Mouse (Mus musculus): ENCODE data around the gene Ptpn6.

Gene Ptpn6

DNA sequence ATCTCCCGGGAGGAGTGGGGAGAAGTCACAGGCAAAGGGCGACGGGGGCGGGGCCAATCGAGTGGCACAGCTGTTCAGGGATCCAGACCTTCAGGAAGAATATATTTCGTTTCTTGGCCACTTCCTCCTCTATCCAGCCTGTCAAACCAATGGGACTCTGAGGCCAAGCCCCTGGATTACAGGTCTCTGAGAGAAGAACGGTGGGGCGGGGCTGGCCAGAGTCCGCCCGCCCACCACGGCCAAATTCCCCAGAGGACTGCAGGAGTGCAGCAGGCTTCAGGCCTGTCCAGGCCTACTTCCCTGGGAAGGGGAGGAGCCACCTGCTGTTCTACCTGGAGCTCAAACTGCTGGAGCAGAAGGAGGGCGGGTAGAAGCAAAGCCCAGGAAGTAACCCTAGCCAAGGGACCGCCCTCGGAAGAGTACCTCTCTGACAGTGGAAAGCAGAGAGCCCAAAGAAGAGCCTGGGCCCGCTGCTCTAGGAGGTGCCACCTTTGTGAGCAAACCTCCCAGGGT, at the start of gene Ptpn6:
Gene Ptpn6, minus strand, starts transcription at position 204 of the 513 bp plus-strand sequence.
- DNase-seq (ENCODE audit: inconsistent age in 2 of 2, low spot score in 1 of 2), result peak in 1 of 2 experiments; percentile 68

DNA sequence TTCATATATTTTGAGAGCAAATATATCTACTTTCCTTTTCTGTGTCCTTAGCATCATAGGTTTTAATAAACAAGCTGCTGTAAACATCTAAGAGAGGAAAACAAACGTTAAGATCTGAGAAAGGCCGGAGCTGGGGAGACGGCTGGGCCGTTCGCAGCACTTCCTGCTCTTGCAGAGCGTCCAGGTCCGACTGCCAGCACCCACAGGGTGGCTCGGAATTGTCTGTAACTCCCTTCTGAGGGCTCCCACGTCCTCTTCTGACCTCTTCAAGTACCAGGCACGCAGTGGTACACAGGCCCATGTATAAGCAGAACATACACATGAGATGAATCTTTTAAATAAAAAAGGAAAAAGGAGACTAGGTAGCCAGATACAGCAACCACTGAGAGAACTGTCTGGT, 49.2 kb upstream of the Ptpn6 start:
- no peak for DNase-seq (ENCODE audit: inconsistent age in 2 of 2, low spot score in 1 of 2)

GRCm38 (mm10) chr6:124786756-124787420, 48.4 kb upstream of the Ptpn6 start:
- DNase-seq (ENCODE audit: inconsistent age in 2 of 2, low spot score in 1 of 2), result no peak

DNA sequence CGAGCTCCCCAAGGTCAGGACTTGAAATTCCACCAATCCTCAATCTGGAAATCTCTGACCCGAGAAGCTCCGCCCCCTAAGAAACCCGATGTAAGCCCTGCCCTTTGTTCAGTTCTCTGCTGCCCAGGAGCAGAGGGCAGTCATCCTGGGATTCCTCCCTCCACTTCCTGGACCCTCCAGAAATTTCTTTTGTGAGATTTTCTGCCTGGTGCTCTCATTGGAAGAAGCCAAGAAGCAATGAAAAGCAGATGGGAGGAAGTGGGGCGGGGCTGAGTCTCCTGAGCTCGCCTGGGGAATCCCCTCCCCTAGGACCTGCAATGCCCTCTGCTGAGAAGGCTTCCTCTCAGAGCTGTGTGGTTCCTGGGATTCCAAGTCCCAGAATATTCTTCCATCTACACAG, 43.9 kb upstream of the Ptpn6 start:
- peak in 1 of 2 experiments; percentile 52 for DNase-seq (ENCODE audit: inconsistent age in 2 of 2, low spot score in 1 of 2)

DNA sequence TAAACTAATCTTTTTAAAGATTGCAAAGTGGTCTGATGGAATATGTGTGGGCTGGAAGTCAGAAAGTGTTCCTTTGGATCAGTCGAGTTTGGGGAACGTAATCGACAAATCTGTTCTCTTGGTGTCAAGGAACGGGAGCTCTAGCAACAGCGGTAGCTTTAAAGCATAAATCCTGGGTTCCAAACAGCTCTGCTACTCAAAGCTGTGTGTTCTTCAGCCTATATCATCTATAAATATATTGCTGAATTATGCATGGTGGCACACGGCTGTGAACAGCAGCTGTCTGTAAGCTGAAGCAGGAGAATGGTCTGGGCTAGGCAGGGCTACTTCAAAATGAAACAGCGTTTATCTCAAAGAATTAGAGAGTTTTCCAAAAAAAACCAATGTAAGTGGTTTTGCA, 42.4 kb upstream of the Ptpn6 start:
- no peak for DNase-seq (ENCODE audit: inconsistent age in 2 of 2, low spot score in 1 of 2)

DNA sequence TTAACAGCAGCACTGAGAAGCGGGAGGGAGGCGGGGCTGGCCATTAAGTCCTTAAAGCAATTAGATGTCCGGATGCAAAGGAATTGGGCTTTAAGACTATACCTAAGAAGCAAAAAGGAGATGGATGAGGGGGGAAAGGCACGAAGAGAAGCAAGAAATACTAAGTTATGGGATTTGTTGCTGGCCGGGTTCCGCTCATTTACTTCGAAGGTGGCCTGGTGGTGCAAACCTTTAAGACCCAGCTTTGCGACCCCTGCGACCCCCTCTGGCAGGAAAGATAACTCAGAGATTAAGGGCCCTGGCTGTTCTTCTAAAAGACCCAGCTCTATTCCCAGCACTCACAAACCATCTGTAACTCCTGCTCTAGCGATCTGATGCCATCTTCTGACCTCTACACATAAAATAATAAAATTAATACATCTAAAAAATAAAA, 41.5 kb upstream of the Ptpn6 start:
- DNase-seq (ENCODE audit: inconsistent age in 2 of 2, low spot score in 1 of 2), result no peak

GRCm38 (mm10) chr6:124779222-124779983, 40.9 kb upstream of the Ptpn6 start, which contains the start of gene Lrrc23:
Gene Lrrc23 (minus strand): TSS chr6:124779727.
- DNase-seq (ENCODE audit: inconsistent age in 2 of 2, low spot score in 1 of 2), result peak; percentile 54 to 86

- DNase-seq (ENCODE audit: inconsistent age in 2 of 2, low spot score in 1 of 2), result no peak
These were observed 32.0 kb upstream of the Ptpn6 start for GRCm38 (mm10) chr6:124770511-124770910.

DNA sequence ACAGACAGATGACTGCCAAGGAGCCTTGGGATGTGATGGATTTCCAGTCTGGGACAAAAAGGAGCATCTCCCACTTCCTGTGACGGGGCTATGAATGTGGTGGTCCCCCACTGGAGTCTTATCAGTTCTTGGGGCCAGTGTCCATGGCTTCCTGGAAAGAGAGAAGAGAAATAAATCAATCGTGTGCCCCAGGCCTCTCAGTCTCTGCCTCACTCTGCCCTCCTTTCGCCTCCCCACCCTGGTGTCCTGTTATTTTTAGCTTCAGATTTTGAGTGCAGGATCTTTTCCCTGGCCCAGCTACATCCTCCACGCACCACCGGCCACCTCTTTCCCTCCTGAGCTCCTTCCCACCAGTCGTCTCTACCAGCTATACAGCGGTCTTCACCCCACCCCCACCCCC, 31.5 kb upstream of the Ptpn6 start:
- no peak for DNase-seq (ENCODE audit: inconsistent age in 2 of 2, low spot score in 1 of 2)

DNA sequence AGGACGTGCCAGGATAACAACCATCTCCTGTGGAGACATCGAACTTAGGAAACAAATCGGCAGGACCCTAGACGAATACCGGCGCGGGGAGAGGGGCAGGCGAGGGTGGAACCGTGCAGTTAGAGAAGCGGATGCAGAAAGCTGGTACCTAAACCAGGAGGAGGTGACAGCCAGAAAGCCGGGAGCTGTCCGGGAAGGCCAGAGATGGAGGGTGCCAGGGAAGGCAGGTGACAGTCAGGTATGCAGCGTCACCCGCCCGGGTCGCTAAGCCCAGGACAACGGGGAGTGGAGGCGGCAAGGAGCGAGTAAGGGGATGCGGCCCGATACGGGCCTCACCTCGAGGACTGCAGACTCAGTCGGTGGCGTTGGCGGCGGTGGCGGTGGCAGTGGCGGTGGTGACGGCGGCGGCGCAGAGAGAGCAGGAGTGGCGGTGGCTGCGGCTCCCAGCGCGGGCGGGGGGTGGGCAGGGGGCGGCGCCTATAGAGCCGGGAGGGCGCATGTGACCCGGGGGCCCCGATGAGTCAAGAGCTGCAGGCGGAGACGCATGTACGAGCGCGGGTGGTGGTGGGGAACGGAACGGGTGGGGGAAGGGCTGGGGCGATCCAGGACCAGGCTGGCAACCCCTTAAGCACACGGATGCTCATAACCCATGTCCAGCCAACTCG, 30.7 kb upstream of the Ptpn6 start, which contains the start of gene Eno2:
Gene Eno2, minus strand, starts transcription at position 573 of the 665 bp plus-strand sequence.
- DNase-seq (ENCODE audit: inconsistent age in 2 of 2, low spot score in 1 of 2), result peak; percentile 73 to 75

- DNase-seq (ENCODE audit: inconsistent age in 2 of 2, low spot score in 1 of 2), result peak in 1 of 2 experiments; percentile 44
These were observed 30.2 kb upstream of the Ptpn6 start for GRCm38 (mm10) chr6:124768704-124769044.

DNA sequence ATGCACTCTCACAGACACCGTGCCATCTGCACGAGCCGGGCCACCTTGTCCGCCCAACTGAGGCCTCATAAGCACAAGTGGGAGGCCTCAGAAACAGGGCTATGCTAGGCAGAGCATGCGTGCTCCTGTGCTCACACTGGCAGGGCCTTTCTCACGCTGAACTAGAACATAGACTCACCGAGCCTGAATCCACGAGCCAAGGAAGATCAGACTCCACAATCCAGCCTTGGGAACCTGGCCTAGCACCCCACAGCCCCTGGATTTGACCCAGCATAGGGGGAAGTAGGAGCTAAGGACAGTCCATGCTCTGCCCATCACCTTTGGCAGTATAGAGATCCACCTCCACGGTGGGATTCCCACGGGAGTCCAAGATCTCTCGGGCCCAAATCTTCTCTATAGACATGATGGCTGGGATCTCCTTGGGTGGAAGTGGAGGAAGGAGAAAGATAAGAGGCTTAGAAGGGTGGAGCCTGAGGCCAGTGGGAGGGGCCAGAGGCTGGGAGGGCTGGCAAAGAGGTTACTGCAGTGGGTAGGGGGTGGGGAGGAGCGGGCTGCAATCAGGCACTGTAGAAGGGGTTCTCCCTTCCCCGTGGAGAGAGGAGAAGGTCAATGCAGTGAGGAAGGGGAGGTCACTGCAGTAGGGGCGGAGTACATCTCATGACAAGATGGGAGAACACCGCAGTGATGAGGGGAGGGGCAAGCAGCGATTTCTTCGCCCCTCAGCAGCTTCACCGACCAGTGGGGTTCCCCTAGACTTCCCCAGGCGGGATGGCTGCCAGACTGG, 29.6 kb upstream of the Ptpn6 start:
- DNase-seq (ENCODE audit: inconsistent age in 2 of 2, low spot score in 1 of 2), result peak in 1 of 2 experiments; percentile 44

- DNase-seq (ENCODE audit: inconsistent age in 2 of 2, low spot score in 1 of 2), result no peak
These were observed 29.0 kb upstream of the Ptpn6 start for GRCm38 (mm10) chr6:124767536-124767919.

DNA sequence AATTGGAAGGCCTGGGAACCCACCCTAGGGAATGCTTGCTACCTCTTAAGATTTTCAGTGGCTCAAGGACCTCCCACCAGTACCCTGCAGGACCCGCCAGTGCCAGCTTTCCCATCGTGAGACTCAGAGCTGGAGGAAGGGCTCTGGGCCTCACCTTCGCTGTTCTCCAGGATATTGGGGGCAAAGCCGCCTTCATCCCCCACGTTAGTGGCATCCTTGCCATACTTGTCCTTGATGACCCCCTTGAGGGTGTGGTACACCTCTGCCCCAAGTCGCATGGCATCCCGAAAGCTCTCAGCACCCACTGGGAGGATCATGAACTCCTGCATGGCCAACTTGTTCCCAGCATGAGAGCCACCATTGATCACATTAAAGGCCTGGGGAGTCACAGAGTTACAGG, 27.4 kb upstream of the Ptpn6 start:
- DNase-seq (ENCODE audit: inconsistent age in 2 of 2, low spot score in 1 of 2), result no peak

DNA sequence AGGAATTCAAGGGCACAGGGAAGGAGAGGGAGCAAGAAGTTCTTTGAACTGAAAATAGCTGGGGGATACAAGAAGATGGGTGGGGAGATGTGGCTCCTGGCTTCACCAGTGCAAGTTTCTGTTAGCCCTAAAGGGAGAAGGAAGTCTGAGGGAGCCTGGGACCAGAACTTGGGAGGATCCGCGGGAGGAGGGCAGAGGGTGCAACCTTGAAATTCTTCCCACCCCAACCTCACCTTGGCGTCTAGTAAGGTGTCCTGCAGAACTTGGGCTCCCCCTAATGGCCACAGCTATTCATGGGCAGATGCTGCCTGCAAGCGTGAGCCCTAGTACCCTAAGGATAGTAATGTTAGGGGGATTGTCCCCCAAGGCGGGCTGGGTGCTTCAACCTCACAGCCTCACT, 20.7 kb upstream of the Ptpn6 start:
- DNase-seq (ENCODE audit: inconsistent age in 2 of 2, low spot score in 1 of 2), result peak; percentile 88 to 95

DNA sequence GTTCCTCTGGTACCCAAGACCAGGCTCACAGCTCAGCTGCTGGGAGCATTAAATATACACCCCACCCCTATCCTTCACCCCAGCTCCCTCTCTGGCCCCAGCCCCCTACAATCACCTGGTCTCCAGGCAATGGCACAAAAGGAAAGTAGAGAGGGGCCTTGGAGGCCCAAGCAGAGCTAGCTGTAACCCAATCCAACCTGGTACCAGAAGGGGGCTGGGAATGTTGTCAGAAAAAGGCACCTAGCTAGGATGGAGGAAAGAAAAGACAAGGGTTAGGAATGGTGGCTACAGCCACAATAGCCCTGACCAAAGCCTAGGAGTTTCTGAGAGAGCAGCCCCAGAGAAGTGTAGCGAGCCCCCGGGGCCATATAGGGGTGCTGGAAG, 20.3 kb upstream of the Ptpn6 start:
- no peak for DNase-seq (ENCODE audit: inconsistent age in 2 of 2, low spot score in 1 of 2)

DNA sequence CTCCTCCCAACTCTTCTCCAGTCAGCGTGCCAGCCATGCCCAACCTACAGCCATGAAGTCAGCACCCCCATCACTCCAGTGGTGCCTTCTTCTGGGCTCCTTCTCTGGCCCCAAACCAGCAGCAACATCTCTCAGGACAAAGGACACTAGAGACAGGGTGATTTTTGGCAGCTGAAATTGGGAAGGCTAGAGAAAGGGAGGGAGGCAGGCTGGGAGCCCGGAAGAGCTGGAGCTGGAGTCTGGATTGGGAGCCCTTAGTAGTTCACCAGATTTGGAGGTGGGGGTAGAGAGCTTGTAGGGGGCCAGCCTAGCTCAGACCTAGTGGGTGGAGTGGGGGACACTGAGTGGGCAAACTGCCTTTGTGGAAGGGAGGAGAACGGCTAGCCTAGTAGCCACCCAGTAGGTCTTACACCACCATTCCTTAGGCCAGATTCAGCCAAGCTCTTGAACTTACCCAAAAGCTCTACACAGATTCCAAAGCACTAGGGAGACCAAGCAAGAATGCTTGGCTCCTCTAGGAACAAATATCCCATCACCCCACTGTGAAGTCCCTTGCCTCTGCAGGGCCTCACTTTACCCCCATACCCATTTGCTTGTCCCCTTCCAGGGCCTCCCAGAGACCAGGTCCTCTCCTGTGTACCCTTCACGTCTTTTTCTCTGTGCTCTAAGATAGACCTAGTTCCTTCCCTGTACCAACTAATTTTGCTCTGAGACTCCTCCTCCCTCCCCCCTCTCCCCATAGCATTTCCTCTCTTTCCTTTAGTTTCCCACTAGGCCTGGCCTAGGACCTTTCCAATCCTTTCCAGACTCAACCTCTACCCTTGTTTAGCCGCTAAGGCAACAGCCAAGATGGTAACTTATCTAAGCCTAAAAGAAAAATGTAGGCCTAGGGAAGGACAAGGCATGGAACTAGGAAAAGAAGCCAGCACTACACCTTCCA, 19.7 kb upstream of the Ptpn6 start:
- DNase-seq (ENCODE audit: inconsistent age in 2 of 2, low spot score in 1 of 2), result peak; percentile 68 to 85

- DNase-seq (ENCODE audit: inconsistent age in 2 of 2, low spot score in 1 of 2), result no peak
These were observed 18.9 kb upstream of the Ptpn6 start for GRCm38 (mm10) chr6:124757351-124757880.

GRCm38 (mm10) chr6:124756652-124757350, 18.3 kb upstream of the Ptpn6 start:
- peak; percentile 90 to 96 for DNase-seq (ENCODE audit: inconsistent age in 2 of 2, low spot score in 1 of 2)

All from adrenal gland, adult (tissue).